Mouse (Mus musculus) kidney, postnatal 4 days (tissue): Measurements from ENCODE around the gene Col13a1.

Experiments
- DNase-seq, 2 experiments: peaks; one replicate each; pipeline ENCODE4 v3.0.0; 2021; ENCODE audit warnings: mixed read lengths in 2 of 2

The Col13a1 gene

DNA sequence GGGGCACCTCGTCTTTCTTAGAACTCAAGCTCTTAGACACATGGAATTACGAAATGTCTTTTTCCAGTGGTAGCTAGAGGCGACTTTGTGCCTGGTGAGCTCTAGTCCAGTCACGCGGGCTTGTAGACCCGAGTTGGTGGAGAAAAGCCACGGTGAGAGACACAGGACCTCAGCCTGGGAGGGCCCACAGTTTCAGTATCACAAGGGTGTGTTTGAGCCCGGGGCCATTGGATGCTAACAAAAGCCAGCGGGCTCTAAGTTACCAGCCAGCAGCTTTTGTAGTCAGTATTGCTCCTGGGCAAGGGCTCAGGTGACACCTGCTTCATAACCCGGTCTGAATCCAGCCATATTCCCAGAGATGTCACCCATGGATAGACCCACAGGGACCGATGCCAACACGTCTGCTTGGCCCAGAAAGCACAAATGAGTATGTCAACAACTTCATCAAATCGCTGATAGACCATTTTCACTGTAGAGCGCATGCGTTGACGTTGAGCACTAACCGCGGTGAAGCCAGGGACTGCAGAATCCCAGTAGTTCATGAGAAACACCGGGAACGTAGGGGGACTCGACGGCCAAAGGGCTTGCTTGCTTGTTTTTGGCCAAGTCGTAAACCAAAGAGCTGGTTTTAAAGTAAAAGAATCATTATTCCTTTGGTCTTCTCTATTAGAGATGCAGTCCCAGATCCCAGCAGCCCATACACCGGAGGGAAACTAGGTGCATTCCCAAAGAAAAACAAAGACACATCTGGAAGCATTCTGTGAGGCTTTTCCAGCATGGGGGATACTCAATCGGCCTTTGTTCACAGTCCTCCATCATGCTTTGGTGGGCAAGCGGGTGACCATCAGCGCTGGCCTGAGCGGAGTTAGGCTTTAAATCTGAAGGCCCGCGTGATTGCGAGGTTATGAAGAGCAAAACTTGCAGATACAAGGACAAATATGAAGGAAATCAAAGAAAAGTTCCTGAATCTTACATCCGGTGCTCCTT lies 150.7 kb downstream of the Col13a1 start:
- DNase-seq: no peak

- peak; percentile 36 to 64 for DNase-seq
Measured at GRCm38 (mm10) chr10:61826753-61827435, 152.0 kb downstream of the Col13a1 start.

GRCm38 (mm10) chr10:61825979-61826752 lies 152.7 kb downstream of the Col13a1 start:
- DNase-seq: no peak

- no peak for DNase-seq
Measured at GRCm38 (mm10) chr10:61825536-61825935, 153.4 kb downstream of the Col13a1 start.

GRCm38 (mm10) chr10:61823731-61824115 lies 155.2 kb downstream of the Col13a1 start:
- no peak for DNase-seq

GRCm38 (mm10) chr10:61822968-61823730 lies 155.8 kb downstream of the Col13a1 start:
- no peak for DNase-seq

- no peak for DNase-seq
Measured at GRCm38 (mm10) chr10:61820050-61820449, 158.9 kb downstream of the Col13a1 start.

DNA sequence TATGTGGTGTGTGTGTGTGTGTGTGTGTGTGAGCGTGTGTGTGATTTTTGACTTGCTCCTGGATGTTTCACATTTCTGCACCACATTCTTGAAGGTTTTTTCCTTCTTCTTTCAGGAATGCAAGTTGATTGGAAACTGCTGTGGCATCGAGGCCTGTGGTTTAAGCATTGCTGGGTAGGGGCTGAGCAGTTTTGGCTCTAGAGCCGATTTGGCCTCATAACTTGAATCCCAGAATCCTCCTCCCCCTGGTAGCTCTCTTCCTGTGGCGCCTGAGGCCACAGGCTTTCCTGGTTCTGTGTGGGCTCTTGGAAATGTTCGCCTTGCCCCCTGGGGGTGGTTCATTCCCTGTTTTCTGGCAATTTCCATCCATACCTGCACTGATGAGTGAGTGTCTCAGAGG lies 166.9 kb downstream of the Col13a1 start:
- DNase-seq: no peak

GRCm38 (mm10) chr10:61798133-61798576 lies 180.8 kb downstream of the Col13a1 start:
- no peak for DNase-seq

- DNase-seq: no peak
Measured at GRCm38 (mm10) chr10:61795458-61795857, 183.4 kb downstream of the Col13a1 start.

GRCm38 (mm10) chr10:61794971-61795370 lies 183.9 kb downstream of the Col13a1 start:
- DNase-seq: peak in 1 of 2 experiments; percentile 22

DNA sequence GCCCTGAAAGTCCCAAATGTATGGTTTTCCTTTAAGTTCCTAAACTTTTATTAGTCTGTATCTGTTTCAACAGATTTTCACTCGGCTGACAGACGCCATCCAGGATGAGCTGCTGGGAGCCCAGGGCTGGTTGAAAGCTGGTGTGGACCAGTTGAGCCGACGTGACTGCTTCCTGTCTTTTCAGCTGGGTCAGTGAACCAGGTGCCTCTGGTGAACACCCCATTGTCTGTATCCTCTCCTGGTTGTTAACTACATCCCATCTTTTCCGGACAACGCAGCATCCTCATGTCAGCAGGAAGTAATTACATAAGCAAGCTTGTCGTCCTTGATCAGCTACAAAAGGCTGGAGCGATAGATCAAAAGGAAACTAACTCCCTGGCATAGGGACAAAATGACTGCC lies 185.9 kb downstream of the Col13a1 start:
- no peak for DNase-seq

- no peak for DNase-seq
Measured at GRCm38 (mm10) chr10:61788499-61788898, 190.4 kb downstream of the Col13a1 start.
